Mouse (Mus musculus) spleen, adult 2 months (tissue): ENCODE measurements around the gene Lcp2.

Experiments used
- CTCF ChIP-seq: fragments of 200-500 bp; IDR thresholded peaks from 2 replicates; pipeline ENCODE4 v1.5.1; 2011; ENCODE audit warnings: mild to moderate bottlenecking, inconsistent platforms; ENCODE audit not compliant: insufficient read depth, insufficient read length, insufficient replicate concordance; ENCODE audit errors: extremely low read depth
- POLR2A ChIP-seq: fragments of 200-500 bp; IDR thresholded peaks from 2 replicates; pipeline ENCODE4 v1.6.1; 2011; ENCODE audit warnings: low read depth, low read length, inconsistent platforms

- TF ChIP-seq CTCF (no peak), POLR2A (no peak)
Measured at GRCm38 (mm10) chr11:34035909-34036658, 10.6 kb upstream of the Lcp2 start.
